Mouse (Mus musculus) CH12.LX (cell line): ENCODE results near the gene Tkt. TPM values are rescaled to one million over a fixed set of nuclear protein-coding genes. Genes with fewer than 3 reads are reported as not detected.
A peak's percentile ranks its signal among the peaks of the same experiment; 100 is the strongest.

Experiments used
- DNase-seq: peaks from one replicate; pipeline ENCODE4 v3.0.0-alpha.2; 2013; ENCODE audit errors: extremely low read depth
- H3K27ac ChIP-seq: 2 replicates; pipeline ENCODE4 v1.5.1; 2012; ENCODE audit warnings: low read depth, mild to moderate bottlenecking, control low read depth, moderate library complexity; ENCODE audit not compliant: insufficient read depth
- H3K27me3 ChIP-seq: replicated peaks from 2 replicates; pipeline ENCODE3; 2012; ENCODE audit warnings: inconsistent platforms
- H3K36me3 ChIP-seq, 2 experiments: replicated peaks in 1 of 2; 2 replicates each; pipeline versions ENCODE3 to v1.6.1; 2012; ENCODE audit warnings: inconsistent platforms in 1 of 2, low read length in 1 of 2, mild to moderate bottlenecking in 1 of 2, mixed read lengths in 1 of 2, moderate library complexity in 1 of 2; ENCODE audit not compliant: control insufficient read depth in 1 of 2, insufficient read depth in 1 of 2
- H3K4me1 ChIP-seq, 2 experiments: 2 replicates each; pipeline ENCODE4 v1.6.1; 2012; ENCODE audit warnings: inconsistent platforms in 1 of 2, moderate library complexity in 1 of 2; ENCODE audit not compliant: insufficient read depth in 2 of 2, control insufficient read depth in 1 of 2
- H3K4me2 ChIP-seq: 2 replicates; pipeline ENCODE4 v1.6.1; 2012; ENCODE audit warnings: low read depth, mild to moderate bottlenecking, control low read depth; ENCODE audit not compliant: poor library complexity, insufficient read depth, severe bottlenecking
- H3K4me3 ChIP-seq, 3 experiments: fragments of 150-350 bp in 1 of 3; sonication (generic) in 1 of 3; replicated peaks in 1 of 3; 2 replicates each; pipeline versions ENCODE3 to v1.5.1; 2011 to 2012; ENCODE audit warnings: low read depth in 2 of 3, low read length in 2 of 3, mild to moderate bottlenecking in 2 of 3, moderate library complexity in 2 of 3, control low read depth in 1 of 3, improper control_type of control experiment in 1 of 3, inconsistent platforms in 1 of 3, mixed read lengths in 1 of 3; ENCODE audit not compliant: poor library complexity in 1 of 3
- H3K79me2 ChIP-seq: replicated peaks from 2 replicates; pipeline ENCODE4 v1.6.1; 2012; ENCODE audit warnings: mild to moderate bottlenecking, moderate library complexity; ENCODE audit not compliant: control insufficient read depth, poor library complexity, insufficient read depth, severe bottlenecking; ENCODE audit errors: extremely low read depth
- H3K9ac ChIP-seq: 2 replicates; pipeline ENCODE4 v1.6.1; 2012; ENCODE audit warnings: low read depth, mild to moderate bottlenecking, control low read depth, moderate library complexity; ENCODE audit not compliant: insufficient read depth
- H3K9me3 ChIP-seq: replicated peaks from 2 replicates; pipeline ENCODE3; 2012; ENCODE audit warnings: low read length, inconsistent platforms, mixed read lengths
- BHLHE40 ChIP-seq: IDR thresholded peaks from 2 replicates; pipeline ENCODE4 v1.6.1; 2011; ENCODE audit warnings: mild to moderate bottlenecking, low read depth, low read length, improper control_type of control experiment
- CHD1 ChIP-seq: IDR thresholded peaks from 2 replicates; pipeline ENCODE4 v1.6.1; 2012; ENCODE audit warnings: low read depth, low read length, improper control_type of control experiment, inconsistent platforms
- CTCF ChIP-seq, 2 experiments: IDR thresholded peaks in 1 of 2; conservative IDR thresholded peaks in 1 of 2; 2 replicates each; pipeline ENCODE4 v1.5.1; 2011 to 2012; ENCODE audit warnings: low read depth in 2 of 2, low read length in 2 of 2, improper control_type of control experiment in 1 of 2, inconsistent platforms in 1 of 2, mild to moderate bottlenecking in 1 of 2, moderate library complexity in 1 of 2
- E2F4 ChIP-seq: IDR thresholded peaks from 2 replicates; pipeline ENCODE4 v1.6.1; 2011; ENCODE audit warnings: low read depth, low read length, improper control_type of control experiment; ENCODE audit not compliant: insufficient replicate concordance
- EP300 ChIP-seq: IDR thresholded peaks from 2 replicates; pipeline ENCODE4 v1.6.1; 2011; ENCODE audit warnings: low read length, improper control_type of control experiment
- ETS1 ChIP-seq: conservative IDR thresholded peaks from 2 replicates; pipeline ENCODE4 v1.6.1; 2012; ENCODE audit warnings: low read depth, mild to moderate bottlenecking, inconsistent platforms, low read length, improper control_type of control experiment, moderate library complexity
- HCFC1 ChIP-seq: IDR thresholded peaks from 2 replicates; pipeline ENCODE4 v1.6.1; 2012; ENCODE audit warnings: low read depth, mild to moderate bottlenecking, inconsistent platforms, low read length, improper control_type of control experiment
- IRF4 ChIP-seq: IDR thresholded peaks from 2 replicates; pipeline ENCODE4 v1.6.1; 2014; ENCODE audit warnings: low read depth, mild to moderate bottlenecking, inconsistent platforms, low read length, improper control_type of control experiment
- JUN ChIP-seq: IDR thresholded peaks from 2 replicates; pipeline ENCODE4 v1.6.1; 2011; ENCODE audit warnings: low read depth, mild to moderate bottlenecking, low read length, improper control_type of control experiment, moderate library complexity; ENCODE audit not compliant: insufficient read depth
- KAT2A ChIP-seq: IDR thresholded peaks from 2 replicates; pipeline ENCODE4 v1.6.1; 2012; ENCODE audit warnings: low read length, improper control_type of control experiment, inconsistent platforms; ENCODE audit not compliant: insufficient replicate concordance
- MAZ ChIP-seq: IDR thresholded peaks from 2 replicates; pipeline ENCODE4 v1.6.1; 2012; ENCODE audit warnings: low read depth, mild to moderate bottlenecking, inconsistent platforms, low read length, improper control_type of control experiment, moderate library complexity
- MEF2A ChIP-seq: IDR thresholded peaks from 2 replicates; pipeline ENCODE4 v1.6.1; 2014; ENCODE audit warnings: low read depth, mild to moderate bottlenecking, inconsistent platforms, low read length, improper control_type of control experiment, borderline replicate concordance
- MXI1 ChIP-seq: IDR thresholded peaks from 2 replicates; pipeline ENCODE4 v1.6.1; 2011; ENCODE audit warnings: mild to moderate bottlenecking, low read depth, low read length, improper control_type of control experiment
- MYC ChIP-seq: IDR thresholded peaks from 2 replicates; pipeline ENCODE4 v1.6.1; 2011; ENCODE audit warnings: low read depth, mild to moderate bottlenecking, improper control_type of control experiment, low read length
- NELFE ChIP-seq: IDR thresholded peaks from 2 replicates; pipeline ENCODE4 v1.6.1; 2011; ENCODE audit warnings: low read depth, low read length, improper control_type of control experiment
- NRF1 ChIP-seq: IDR thresholded peaks from 2 replicates; pipeline ENCODE4 v1.6.1; 2014; ENCODE audit warnings: low read depth, mild to moderate bottlenecking, inconsistent platforms, low read length, improper control_type of control experiment, moderate library complexity
- PAX5 ChIP-seq: IDR thresholded peaks from 2 replicates; pipeline ENCODE4 v1.6.1; 2012; ENCODE audit warnings: low read length, inconsistent platforms, mixed read lengths
- RAD21 ChIP-seq: IDR thresholded peaks from 2 replicates; pipeline ENCODE4 v1.6.1; 2011; ENCODE audit warnings: low read depth, mild to moderate bottlenecking, low read length, improper control_type of control experiment, moderate library complexity
- SIN3A ChIP-seq: IDR thresholded peaks from 2 replicates; pipeline ENCODE4 v1.6.1; 2012; ENCODE audit warnings: low read length, improper control_type of control experiment, inconsistent platforms
- SMC3 ChIP-seq: IDR thresholded peaks from 2 replicates; pipeline ENCODE4 v1.6.1; 2011; ENCODE audit warnings: low read depth, low read length, improper control_type of control experiment
- TBP ChIP-seq: conservative IDR thresholded peaks from 2 replicates; pipeline ENCODE4 v1.6.1; 2011; ENCODE audit warnings: low read depth, low read length, improper control_type of control experiment
- TCF12 ChIP-seq: IDR thresholded peaks from 2 replicates; pipeline ENCODE4 v1.6.1; 2014; ENCODE audit warnings: low read depth, mild to moderate bottlenecking, inconsistent platforms, low read length, improper control_type of control experiment
- UBTF ChIP-seq: IDR thresholded peaks from 2 replicates; pipeline ENCODE4 v1.6.1; 2012; ENCODE audit warnings: low read depth, mild to moderate bottlenecking, inconsistent platforms, low read length, improper control_type of control experiment, moderate library complexity
- USF1 ChIP-seq: IDR thresholded peaks from 2 replicates; pipeline ENCODE4 v1.6.1; 2014; ENCODE audit warnings: low read depth, mild to moderate bottlenecking, inconsistent platforms, low read length, improper control_type of control experiment
- USF2 ChIP-seq: conservative IDR thresholded peaks from 2 replicates; pipeline ENCODE4 v1.6.1; 2011; ENCODE audit warnings: low read depth, low read length, improper control_type of control experiment
- ZC3H11A ChIP-seq: IDR thresholded peaks from 2 replicates; pipeline ENCODE4 v1.6.1; 2012; ENCODE audit warnings: low read depth, mild to moderate bottlenecking, inconsistent platforms, low read length, improper control_type of control experiment
- ZMIZ1 ChIP-seq: IDR thresholded peaks from 2 replicates; pipeline ENCODE4 v1.6.1; 2012; ENCODE audit warnings: low read depth, mild to moderate bottlenecking, inconsistent platforms, low read length, improper control_type of control experiment
- dilution Hi-C: fragments of 300-500 bp; cut with MboI; formaldehyde crosslinking; loops from 2 replicates; pipeline ENCODE4 v1.14.3; 2020; ENCODE audit warnings: low sequenced_read_pairs; ENCODE audit not compliant: extremely low pct_unique_long_range_greater_than_20kb, extremely low pct_ligation_motif_present
- in situ Hi-C: fragments of 300-500 bp; cut with MboI; formaldehyde crosslinking; loops from 3 replicates; pipeline ENCODE4 v1.14.3; 2019; ENCODE audit warnings: low sequenced_read_pairs, low pct_ligation_motif_present, low pct_unique_long_range_greater_than_20kb, mixed read lengths
- polyA plus RNA-seq: library from polyadenylated mRNA; unstranded; fragments of >175 nt; gene quantifications from 2 replicates; pipeline ENCODE4 v1.2.1, GENCODE M21; 2012; ENCODE audit warnings: low read depth; ENCODE audit not compliant: insufficient read length
- total RNA-seq, 2 experiments: library from RNA; depleted of rRNA; stranded (reverse); fragments of 300-350 nt in 1 of 2; fragments of >200 nt in 1 of 2; gene quantifications; 2 replicates each; pipeline ENCODE4 v1.2.3; 2012 to 2014

The Tkt gene
- total and polyA plus RNA-seq, 3 experiments, result 450 to 837 (median 456) TPM

- dilution Hi-C loops, result no loop called here
These were observed 35.9 kb downstream of the Tkt start for GRCm38 (mm10) chr14:30584077-30584476.

DNA sequence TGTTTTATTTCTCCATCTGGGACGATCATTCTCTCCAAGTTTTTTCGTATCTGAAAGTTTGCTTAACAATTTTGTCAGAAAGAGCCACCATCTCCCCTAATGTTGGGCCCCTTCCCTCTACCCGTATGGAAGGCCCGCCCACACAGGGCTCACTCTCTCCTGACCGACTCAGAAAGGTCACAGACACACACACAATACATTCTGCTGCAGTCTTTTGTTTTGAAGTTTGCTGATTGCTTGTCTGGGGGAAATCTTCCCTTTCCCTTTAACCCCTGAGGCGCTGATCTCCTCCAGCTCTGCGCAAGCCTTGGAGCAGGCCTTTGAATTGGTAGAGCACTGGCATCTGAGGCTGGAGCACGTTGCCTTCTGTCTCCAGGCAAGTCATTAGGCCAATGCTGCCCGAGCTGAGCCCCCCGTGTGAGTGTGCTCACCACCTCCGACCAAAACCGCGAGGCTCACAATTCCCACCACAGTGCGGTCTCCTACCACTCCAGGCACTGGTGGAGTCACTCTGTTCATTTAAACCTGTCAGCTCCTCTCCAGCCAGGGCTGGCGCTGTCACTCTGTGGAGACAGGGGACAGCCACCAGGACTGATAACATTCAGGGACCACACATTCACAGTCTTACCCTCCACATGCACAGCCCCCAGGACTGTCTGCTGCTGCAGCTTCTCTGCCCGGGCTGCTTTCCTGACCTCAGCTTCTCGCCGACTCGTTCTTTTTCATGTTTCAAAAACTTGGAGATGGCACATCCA lies 36.5 kb downstream of the Tkt start:
- DNase-seq, result no peak
- TF ChIP-seq TBP, result no peak
- no peak for TF ChIP-seq ZMIZ1
- no peak for TF ChIP-seq MEF2A
- TF ChIP-seq ZC3H11A, result no peak
- TF ChIP-seq USF1, result no peak
- no peak for TF ChIP-seq RAD21
- TF ChIP-seq MYC, result no peak
- TF ChIP-seq SIN3A, result 0 out of 2 replicates have a peak, but pooled peaks have one; percentile 24
- no peak for TF ChIP-seq CHD1
- no peak for TF ChIP-seq KAT2A
- no peak for TF ChIP-seq USF2
- no peak for TF ChIP-seq UBTF
- 0 out of 2 replicates have a peak, but pooled peaks have one; percentile 18 for TF ChIP-seq HCFC1
- TF ChIP-seq BHLHE40, result no peak
- TF ChIP-seq MAZ, result 0 out of 2 replicates have a peak, but pooled peaks have one; percentile 27
- TF ChIP-seq, all 38 proteins: peak for 3
- Histone ChIP-seq H3K9me3 (no peaks in the 10 kb centered on the region), H3K9ac (no peak overlapping the region), H3K36me3 (no peaks in the 10 kb centered on the region), H3K4me3 (no peak overlapping the region), H3K27ac (no peak overlapping the region), H3K4me1 (peaks cover 15 to 57% of the 10 kb centered on the region in 2 experiments), H3K4me2 (no peak overlapping the region), H3K79me2 (no peaks in the 10 kb centered on the region), H3K27me3 (no peaks in the 10 kb centered on the region)
- in situ Hi-C loops, result loop anchor here (5.0 to 10.0 kb wide), 3 partner anchors 43 to 270 kb away; partner anchors contain the start of gene Prkcd
- dilution Hi-C loops, result no loop called here

More at GRCm38 (mm10) chr14:30584077-30584476, 35.9 kb downstream of the Tkt start:
- in situ Hi-C loops, result loop anchor here (10.0 kb wide), 1 partner anchor 271 kb away; no protein-coding TSS in a partner anchor
- Histone ChIP-seq H3K27me3 (no peaks in the 10 kb centered on the region), H3K36me3 (no peaks in the 10 kb centered on the region), H3K4me1 (peaks cover 15 to 59% of the 10 kb centered on the region in 2 experiments), H3K9me3 (no peaks in the 10 kb centered on the region), H3K27ac (peak overlapping the region; percentile 21; the same call in 1 of the 2 replicates), H3K79me2 (no peaks in the 10 kb centered on the region), H3K4me3 (no peak overlapping the region), H3K4me2 (no peak overlapping the region), H3K9ac (no peak overlapping the region)
- DNase-seq, result peak; percentile 58
- TF ChIP-seq NELFE, result no peak
- TF ChIP-seq BHLHE40, result peak; percentile 59
- TF ChIP-seq MEF2A, result peak; percentile 47; the same call in 1 of the 2 replicates
- no peak for TF ChIP-seq NRF1
- TF ChIP-seq JUN, result no peak
- TF ChIP-seq PAX5, result no peak
- peak; percentile 47; the same call in 1 of the 2 replicates for TF ChIP-seq IRF4
- TF ChIP-seq TCF12, result 0 out of 2 replicates have a peak, but pooled peaks have one; percentile 25
- TF ChIP-seq SIN3A, result no peak
- peak; percentile 67 for TF ChIP-seq ETS1
- no peak for TF ChIP-seq USF2
- no peak for TF ChIP-seq SMC3
- peak; percentile 61; the same call in 1 of the 2 replicates for TF ChIP-seq EP300
- TF ChIP-seq MYC, result no peak
- TF ChIP-seq CTCF (conservative IDR thresholded peaks at IDR 0.05 in 1 of 2, IDR thresholded peaks at IDR 0.05 in 1 of 2; ENCODE audit: low read depth in 2 of 2, low read length in 2 of 2), result peak in 1 of 2 experiments; percentile 18; a peak in 1 of 4 replicates
- no peak for TF ChIP-seq ZC3H11A
- TF ChIP-seq E2F4, result no peak
- TF ChIP-seq KAT2A, result 0 out of 2 replicates have a peak, but pooled peaks have one; percentile 28
- TF ChIP-seq MXI1, result no peak
